Mouse (Mus musculus) liver, adult 2 months (tissue): ENCODE measurements at regions not wholly inside any gene's neighbourhood (a gene's known extent, or its start where the extent isn't known, plus 50 kb on each side); places are given as distances from the start of the nearest gene placed in this dataset.

Source experiments
- DNase-seq: peaks from one replicate; pipeline ENCODE4 v3.0.0-alpha.2; 2011; ENCODE audit warnings: low read depth, low spot score; ENCODE audit errors: extremely low read depth
- H3K27ac ChIP-seq: fragments of 200-500 bp; replicated peaks from 2 replicates; pipeline ENCODE4 v1.5.1; 2012; ENCODE audit warnings: low read depth, mild to moderate bottlenecking, control low read depth, inconsistent platforms, low read length; ENCODE audit not compliant: insufficient read depth
- H3K27me3 ChIP-seq: fragments of 200-500 bp; 2 replicates; pipeline ENCODE4 v1.6.1; 2012; ENCODE audit warnings: mild to moderate bottlenecking, moderate library complexity, low read length, inconsistent platforms; ENCODE audit not compliant: control insufficient read depth, insufficient read depth
- H3K36me3 ChIP-seq: fragments of 200-500 bp; 2 replicates; pipeline ENCODE4 v1.6.1; 2012; ENCODE audit warnings: low read length, inconsistent platforms; ENCODE audit not compliant: control insufficient read depth, insufficient read depth
- H3K4me1 ChIP-seq: fragments of 200-500 bp; 2 replicates; pipeline ENCODE4 v1.6.1; 2011; ENCODE audit warnings: low read length; ENCODE audit not compliant: control insufficient read depth, insufficient read depth
- H3K4me3 ChIP-seq: fragments of 200-500 bp; 2 replicates; pipeline ENCODE4 v1.5.1; 2011; ENCODE audit warnings: low read depth, mild to moderate bottlenecking, control low read depth, low read length, moderate library complexity; ENCODE audit not compliant: insufficient read depth
- H3K79me2 ChIP-seq: fragments of 200-500 bp; 2 replicates; pipeline ENCODE4 v1.6.1; 2012; ENCODE audit warnings: inconsistent platforms, mild to moderate bottlenecking, low read length, moderate library complexity; ENCODE audit not compliant: control insufficient read depth, insufficient read depth
- H3K9ac ChIP-seq: fragments of 200-500 bp; 2 replicates; pipeline ENCODE4 v1.6.1; 2012; ENCODE audit warnings: low read depth, mild to moderate bottlenecking, control low read depth, inconsistent platforms, low read length
- CTCF ChIP-seq: fragments of 200-500 bp; IDR thresholded peaks from 2 replicates; pipeline ENCODE4 v1.5.1; 2011; ENCODE audit warnings: low read depth, low read length, control low read depth
- POLR2A ChIP-seq: fragments of 200-500 bp; IDR thresholded peaks from 2 replicates; pipeline ENCODE4 v1.6.1; 2011; ENCODE audit warnings: low read length, control low read depth; ENCODE audit not compliant: insufficient read depth; ENCODE audit errors: extremely low read depth
- WGBS: fragments of 180-500 bp; shearing (Covaris S2); methylation state at CpG from one replicate; pipeline ENCODE4 v1.1.7; 2018; 5-methylcytosine and 5-hydroxymethylcytosine counted together

DNA sequence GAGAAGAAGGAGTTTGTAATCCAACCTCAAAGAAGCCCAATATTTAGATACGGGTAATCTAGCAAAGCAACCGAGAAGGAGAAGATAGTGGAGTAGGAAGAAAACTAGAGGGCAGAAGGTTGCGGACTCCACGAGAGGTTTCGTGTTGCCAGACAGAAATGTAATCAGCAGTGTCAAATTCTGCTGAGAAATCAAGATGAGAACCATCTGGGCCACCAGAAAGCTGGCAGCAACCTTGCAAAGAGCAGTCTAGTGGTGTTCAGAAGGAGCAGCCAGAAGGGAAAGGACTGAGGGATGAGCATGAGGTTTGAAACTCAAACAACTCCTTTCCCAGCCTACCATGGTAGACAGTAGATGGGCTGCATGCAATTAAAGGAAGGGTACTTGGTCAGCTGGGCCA is 134.3 kb downstream of the Rpl10-ps3 start:
- no peak overlapping the region for H3K4me3 ChIP-seq
- H3K27ac ChIP-seq = no peak overlapping the region
- H3K27me3 ChIP-seq = no peaks in the 10 kb centered on the region
- no peaks in the 10 kb centered on the region for H3K79me2 ChIP-seq
- 76% methylated on average over 5 of the region's 5 CpGs for WGBS
- no peak for DNase-seq
- TF ChIP-seq POLR2A (no peak), CTCF (no peak)
- no peak overlapping the region for H3K9ac ChIP-seq
- H3K4me1 ChIP-seq = no peaks in the 10 kb centered on the region
- no peaks in the 10 kb centered on the region for H3K36me3 ChIP-seq

DNA sequence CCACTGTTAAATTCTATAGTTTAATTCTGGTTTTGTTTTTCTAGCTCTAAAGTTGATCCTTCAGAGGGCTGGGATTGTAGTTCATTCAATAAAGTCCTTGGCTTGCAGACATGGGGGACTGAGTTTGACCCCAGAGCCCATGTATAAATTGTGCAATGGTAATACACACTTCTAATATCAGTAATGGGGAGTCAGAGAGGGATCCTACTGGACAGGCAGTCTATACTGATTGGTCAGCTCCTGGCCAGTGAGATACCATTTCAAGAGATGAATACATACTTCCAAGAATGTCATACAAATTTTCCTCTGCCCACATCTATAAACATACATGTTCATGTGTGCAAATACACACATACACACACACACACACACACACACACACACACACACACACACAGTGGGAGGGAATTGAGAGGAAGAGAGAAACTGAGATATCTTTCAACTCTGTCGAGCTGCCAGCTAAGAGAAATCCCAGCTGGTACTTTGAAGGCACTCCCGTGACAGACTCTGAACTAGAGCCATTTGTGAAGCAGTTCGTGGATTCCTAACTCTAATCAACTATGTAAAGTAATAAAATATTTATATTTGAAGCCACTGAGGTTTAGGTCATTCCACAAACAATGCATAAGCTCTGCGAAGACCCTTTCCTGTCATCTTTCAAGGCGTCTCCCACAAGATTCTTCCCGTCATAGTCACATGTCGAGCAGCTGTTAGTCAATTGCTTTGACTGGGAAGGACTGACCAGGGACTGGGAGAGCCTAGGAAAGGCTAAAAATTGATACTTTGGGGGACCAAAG is 145.1 kb downstream of the Rpl10-ps3 start:
- H3K36me3 ChIP-seq = no peaks in the 10 kb centered on the region
- H3K9ac ChIP-seq = no peak overlapping the region
- H3K4me3 ChIP-seq = no peak overlapping the region
- WGBS = 69% methylated on average over 7 of the region's 7 CpGs
- TF ChIP-seq CTCF (no peak), POLR2A (no peak)
- H3K79me2 ChIP-seq = no peaks in the 10 kb centered on the region
- no peak for DNase-seq
- H3K4me1 ChIP-seq = no peaks in the 10 kb centered on the region
- 0 out of 2 replicates have a peak, but pooled peaks cover 6% of the 10 kb centered on the region for H3K27me3 ChIP-seq
- H3K27ac ChIP-seq = no peak overlapping the region

DNA sequence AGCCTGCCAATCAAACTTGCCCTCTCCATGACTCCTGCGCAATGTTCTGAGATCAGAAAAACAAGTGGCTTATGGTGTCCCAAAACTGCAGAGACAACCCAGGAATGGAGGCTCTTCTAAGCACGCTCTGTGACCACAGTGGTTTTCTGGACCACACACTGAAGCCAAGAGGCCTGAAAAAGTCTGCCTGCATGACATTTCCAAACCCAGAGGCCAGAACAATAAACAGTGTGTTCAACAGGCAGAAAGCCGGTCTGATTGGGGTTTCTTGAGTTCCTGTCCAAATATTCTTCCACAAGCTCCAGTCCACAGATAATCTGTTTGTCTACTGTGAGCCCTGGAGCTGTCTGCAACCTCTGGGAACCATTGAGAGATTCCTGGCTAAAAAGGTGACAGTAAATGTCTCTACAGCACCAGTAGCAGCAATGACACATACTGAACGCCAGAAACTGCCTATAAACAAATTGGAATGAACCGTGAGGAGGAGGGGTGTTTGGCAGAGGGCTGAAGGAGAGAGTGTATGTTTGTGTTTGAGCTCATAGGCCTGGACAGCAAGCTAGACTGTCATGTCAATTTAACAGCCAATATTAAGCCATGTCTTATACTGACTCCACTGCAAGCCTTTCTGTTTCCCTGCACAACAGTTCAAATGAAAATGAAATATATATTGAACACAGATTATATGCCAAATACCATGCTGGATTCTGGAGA is 152.2 kb downstream of the Rpl10-ps3 start:
- no peaks in the 10 kb centered on the region for H3K79me2 ChIP-seq
- H3K4me3 ChIP-seq = no peak overlapping the region
- H3K36me3 ChIP-seq = no peaks in the 10 kb centered on the region
- 56% methylated on average over 5 of the region's 5 CpGs for WGBS
- no peak overlapping the region for H3K9ac ChIP-seq
- no peaks in the 10 kb centered on the region for H3K4me1 ChIP-seq
- H3K27ac ChIP-seq = no peak overlapping the region
- DNase-seq = peak; percentile 18
- H3K27me3 ChIP-seq = 0 out of 2 replicates have a peak, but pooled peaks cover 2% of the 10 kb centered on the region
- TF ChIP-seq CTCF (no peak), POLR2A (no peak)

DNA sequence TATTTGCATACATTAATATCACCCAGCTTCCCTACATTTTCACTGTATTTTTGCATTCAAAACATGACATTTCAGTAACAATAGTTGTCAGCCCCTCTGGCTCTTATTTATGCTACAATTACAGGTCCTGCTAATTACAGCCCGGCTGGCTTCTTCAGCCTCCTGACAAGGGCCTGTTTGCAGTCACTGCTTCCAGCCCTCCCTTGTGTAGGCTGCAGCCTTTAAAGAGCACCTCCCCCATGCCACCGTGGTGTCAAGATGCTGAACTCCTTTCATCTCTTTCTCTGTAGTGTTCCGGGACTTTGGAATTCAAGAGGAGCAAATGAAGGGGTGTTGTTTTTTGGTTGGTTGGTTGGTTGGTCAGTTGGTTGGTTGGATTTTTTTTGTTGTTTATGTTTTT is 153.6 kb downstream of the Rpl10-ps3 start:
- Histone ChIP-seq H3K4me3 (no peak overlapping the region), H3K4me1 (no peaks in the 10 kb centered on the region), H3K36me3 (no peaks in the 10 kb centered on the region), H3K79me2 (no peaks in the 10 kb centered on the region), H3K27me3 (peaks cover 8% of the 10 kb centered on the region; the same call in 1 of the 2 replicates), H3K9ac (no peak overlapping the region), H3K27ac (no peak overlapping the region)
- no peak for DNase-seq
- no peak for TF ChIP-seq CTCF
- no peak for TF ChIP-seq POLR2A
- WGBS = 35% methylated on average over 3 of the region's 3 CpGs

DNA sequence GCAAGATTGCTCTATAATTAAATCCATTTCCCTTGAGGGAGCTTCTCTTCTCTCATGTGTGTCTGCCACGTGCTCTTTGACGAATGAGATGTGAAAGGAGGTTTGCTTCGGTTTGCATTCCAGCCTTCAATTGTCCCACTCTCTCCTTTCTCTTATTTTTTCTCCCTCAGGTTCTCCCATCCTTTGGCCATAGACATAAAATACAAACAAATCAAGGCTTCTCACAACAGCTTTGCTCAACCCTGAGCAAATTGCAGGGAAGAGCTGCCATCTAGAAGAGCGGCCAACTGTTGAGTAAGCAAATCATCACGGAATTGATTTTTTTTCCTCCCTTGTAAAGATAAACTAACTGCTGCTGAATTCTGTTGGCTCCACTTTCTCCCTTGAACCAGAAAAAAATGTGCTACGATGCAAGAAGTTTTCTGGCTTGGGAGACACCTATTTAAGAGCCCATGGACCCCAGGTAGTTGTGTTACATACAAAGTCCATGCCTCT is 156.1 kb downstream of the Rpl10-ps3 start:
- Histone ChIP-seq H3K4me3 (no peak overlapping the region), H3K79me2 (no peaks in the 10 kb centered on the region), H3K4me1 (no peaks in the 10 kb centered on the region), H3K27ac (no peak overlapping the region), H3K36me3 (no peaks in the 10 kb centered on the region), H3K9ac (no peak overlapping the region), H3K27me3 (peaks cover 9% of the 10 kb centered on the region; the same call in 1 of the 2 replicates)
- TF ChIP-seq POLR2A (no peak), CTCF (no peak)
- WGBS = 38% methylated on average over 6 of the region's 6 CpGs
- DNase-seq = peak; percentile 78
